Mouse (Mus musculus): ENCODE data around the gene Mael. TPM values are rescaled to one million over a fixed set of nuclear protein-coding genes. Genes with fewer than 3 reads are reported as not detected.

The Mael gene
- polyA plus RNA-seq, 1 experiment from 2014 or later, result not detected

DNA sequence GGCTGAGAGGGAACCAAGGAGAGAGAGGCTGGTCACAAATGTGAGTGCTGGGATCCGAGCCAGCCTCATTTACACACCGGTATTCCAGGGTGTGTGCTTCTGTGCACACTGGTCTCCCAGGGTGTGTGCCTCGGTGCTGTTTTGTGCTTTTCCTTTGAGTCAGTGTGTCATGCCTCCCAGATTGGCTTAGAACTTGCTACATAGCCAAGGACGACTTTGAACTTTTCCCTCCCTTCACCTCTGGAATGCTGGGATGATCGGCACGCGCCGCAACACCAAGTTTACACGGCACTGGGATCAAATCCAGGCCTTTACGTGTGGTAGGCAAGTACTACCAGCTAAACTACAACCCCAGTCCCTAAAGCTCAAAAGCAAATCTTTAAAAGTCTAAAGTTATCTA, 86.5 kb downstream of the Mael start:
- Histone ChIP-seq H3K36me3 (no peaks in the 10 kb centered on the region), H3K27me3 (peaks cover 20% of the 10 kb centered on the region), H3K4me3 (replicated peaks) (no peak overlapping the region), H3K9ac (no peak overlapping the region), H3K9me3 (replicated peaks) (no peaks in the 10 kb centered on the region), H3K27ac (no peak overlapping the region), H3K4me1 (replicated peaks) (peaks cover 36% of the 10 kb centered on the region), H3K4me2 (no peak overlapping the region)
- 77% methylated on average over 10 of the region's 10 CpGs for WGBS (ENCODE audit: insufficient replicate concordance)
- ATAC-seq (ENCODE audit: low read depth) (no peak), DNase-seq (no peak)

DNA sequence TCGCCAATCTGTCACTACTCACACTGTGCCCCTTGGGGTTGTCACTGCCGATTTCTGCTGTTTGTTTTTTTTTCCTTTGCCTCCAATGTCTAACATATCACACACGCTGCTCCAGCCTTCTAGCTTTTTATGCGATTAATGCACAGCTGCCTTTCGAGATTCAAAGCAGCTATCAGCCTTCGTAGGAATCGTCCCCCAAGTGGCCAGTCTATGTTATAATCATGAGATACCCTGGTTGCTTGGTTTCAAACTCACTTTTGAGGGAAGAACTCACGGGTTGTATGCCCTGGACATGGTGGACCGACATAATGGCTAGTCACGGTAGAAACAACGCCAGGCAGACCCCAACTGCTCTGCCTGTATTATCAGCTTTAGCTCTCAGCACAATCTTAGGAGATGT, 87.2 kb downstream of the Mael start:
- ATAC-seq (ENCODE audit: low read depth) (no peak), DNase-seq (no peak)
- Histone ChIP-seq H3K9ac (no peak overlapping the region), H3K27ac (no peak overlapping the region), H3K4me3 (replicated peaks) (no peak overlapping the region), H3K4me2 (no peak overlapping the region), H3K27me3 (peaks cover 20% of the 10 kb centered on the region), H3K4me1 (replicated peaks) (peaks cover 36% of the 10 kb centered on the region), H3K9me3 (replicated peaks) (no peaks in the 10 kb centered on the region), H3K36me3 (no peaks in the 10 kb centered on the region)
- 68% methylated on average over 11 of the region's 11 CpGs for WGBS (ENCODE audit: insufficient replicate concordance)

Other genes starting within 250 kb of the Mael start
- 4.3 and 5.5 TPM in 2 replicates for gene Pou2f1, start 236.1 kb downstream of the Mael start, polyA plus RNA-seq (2015; fragmentation: Nextera tagmentation; extraction: Ambion mirVana)
- gene Dusp27, start 110.8 kb downstream of the Mael start, polyA plus RNA-seq (2015; fragmentation: Nextera tagmentation; extraction: Ambion mirVana), result 0.16 TPM in 2 replicates
- gene Gpa33, start 108.5 kb downstream of the Mael start, polyA plus RNA-seq (2015; fragmentation: Nextera tagmentation; extraction: Ambion mirVana), result 0.17 TPM in 1 of 2 replicates, not detected in the other
- 0.02 and 0.10 TPM in 2 replicates for gene Ildr2, start 15.4 kb upstream of the Mael start, polyA plus RNA-seq (2015; fragmentation: Nextera tagmentation; extraction: Ambion mirVana)
- gene Tada1, start 140.3 kb upstream of the Mael start, polyA plus RNA-seq (2015; fragmentation: Nextera tagmentation; extraction: Ambion mirVana), result 25.7 and 28.9 TPM in 2 replicates
- gene Pogk, start 171.1 kb upstream of the Mael start, polyA plus RNA-seq (2015; fragmentation: Nextera tagmentation; extraction: Ambion mirVana), result 1.2 and 1.4 TPM in 2 replicates